Mouse (Mus musculus) heart, embryonic 13.5 days (tissue): ENCODE measurements at regions not wholly inside any gene's neighbourhood (a gene's known extent, or its start where the extent isn't known, plus 50 kb on each side); places are given as distances from the start of the nearest gene placed in this dataset.
A peak's percentile ranks its signal among the peaks of the same experiment; 100 is the strongest.

ENCODE experiments used
- ATAC-seq: fragments of 200-750 bp; cut with Nextera tagmentation; 2 replicates; pipeline ENCODE4 v1.8.0; 2017; ENCODE audit warnings: moderate TSS enrichment; ENCODE audit not compliant: insufficient number of reproducible peaks, low FRiP score, low TSS enrichment; ENCODE audit errors: extremely low read depth
- H3K27ac ChIP-seq: fragments of 300-500 bp; sonication (generic); replicated peaks from 2 replicates; pipeline ENCODE4 v1.5.1; 2015; ENCODE audit warnings: moderate library complexity, mild to moderate bottlenecking, inconsistent platforms
- H3K27me3 ChIP-seq: fragments of 300-500 bp; sonication (generic); replicated peaks from 2 replicates; pipeline ENCODE4 v1.6.1; 2015; ENCODE audit warnings: mild to moderate bottlenecking, inconsistent platforms
- H3K36me3 ChIP-seq: fragments of 300-500 bp; sonication (generic); 2 replicates; pipeline ENCODE4 v1.6.1; 2015; ENCODE audit warnings: mild to moderate bottlenecking, inconsistent platforms
- H3K4me1 ChIP-seq: fragments of 300-500 bp; sonication (generic); 2 replicates; pipeline ENCODE4 v1.6.1; 2015; ENCODE audit warnings: inconsistent platforms
- H3K4me2 ChIP-seq: fragments of 300-500 bp; sonication (generic); 2 replicates; pipeline ENCODE4 v1.6.1; 2015; ENCODE audit warnings: inconsistent platforms, mild to moderate bottlenecking, moderate library complexity
- H3K4me3 ChIP-seq: fragments of 300-500 bp; sonication (generic); 2 replicates; pipeline ENCODE4 v1.5.1; 2015; ENCODE audit warnings: moderate library complexity, mild to moderate bottlenecking, inconsistent platforms
- H3K9ac ChIP-seq: fragments of 300-500 bp; sonication (generic); 2 replicates; pipeline ENCODE4 v1.6.1; 2015; ENCODE audit warnings: inconsistent platforms, mild to moderate bottlenecking, moderate library complexity
- H3K9me3 ChIP-seq: fragments of 300-500 bp; sonication (generic); 2 replicates; pipeline ENCODE4 v1.6.1; 2016; ENCODE audit warnings: inconsistent platforms
- WGBS: fragments of 180-500 bp; shearing (Covaris S2); methylation state at CpG from one replicate; pipeline ENCODE4 v1.1.7; 2015; ENCODE audit warnings: mixed read lengths; 5-methylcytosine and 5-hydroxymethylcytosine counted together

- Histone ChIP-seq H3K4me3 (no peak overlapping the region), H3K4me2 (no peak overlapping the region), H3K27me3 (no peaks in the 10 kb centered on the region), H3K9me3 (no peaks in the 10 kb centered on the region), H3K4me1 (peaks cover 11% of the 10 kb centered on the region), H3K36me3 (no peaks in the 10 kb centered on the region), H3K9ac (no peak overlapping the region), H3K27ac (no peak overlapping the region)
- ATAC-seq: no peak
- WGBS: 71% methylated on average over 4 of the region's 4 CpGs
Measured at GRCm38 (mm10) chr6:34246512-34246911, 69.6 kb upstream of the Slc35b4 start.

GRCm38 (mm10) chr6:34243001-34243400 lies 66.1 kb upstream of the Slc35b4 start:
- Histone ChIP-seq H3K4me1 (peaks cover 6% of the 10 kb centered on the region), H3K9me3 (no peaks in the 10 kb centered on the region), H3K36me3 (no peaks in the 10 kb centered on the region), H3K27me3 (no peaks in the 10 kb centered on the region), H3K27ac (no peak overlapping the region), H3K9ac (no peak overlapping the region), H3K4me2 (peak overlapping the region; percentile 34; the same call in 1 of the 2 replicates), H3K4me3 (no peak overlapping the region)
- 47% methylated on average over 3 of the region's 3 CpGs for WGBS
- ATAC-seq: no peak

- Histone ChIP-seq H3K9me3 (no peaks in the 10 kb centered on the region), H3K36me3 (no peaks in the 10 kb centered on the region), H3K4me2 (peak overlapping the region; percentile 34), H3K4me3 (no peak overlapping the region), H3K9ac (no peak overlapping the region), H3K27ac (no peak overlapping the region), H3K27me3 (no peaks in the 10 kb centered on the region), H3K4me1 (peaks cover 6% of the 10 kb centered on the region)
- WGBS: 20% methylated on average over 9 of the region's 9 CpGs
- no peak for ATAC-seq
Measured at GRCm38 (mm10) chr6:34242486-34242885, 65.6 kb upstream of the Slc35b4 start.

- Histone ChIP-seq H3K9me3 (no peaks in the 10 kb centered on the region), H3K27me3 (no peaks in the 10 kb centered on the region), H3K4me1 (peaks cover 15% of the 10 kb centered on the region), H3K4me3 (no peak overlapping the region), H3K9ac (no peak overlapping the region), H3K4me2 (no peak overlapping the region), H3K27ac (no peak overlapping the region), H3K36me3 (no peaks in the 10 kb centered on the region)
- 70% methylated on average over 10 of the region's 10 CpGs for WGBS
- no peak for ATAC-seq
Measured at GRCm38 (mm10) chr6:34235132-34235531, 58.2 kb upstream of the Slc35b4 start.

DNA sequence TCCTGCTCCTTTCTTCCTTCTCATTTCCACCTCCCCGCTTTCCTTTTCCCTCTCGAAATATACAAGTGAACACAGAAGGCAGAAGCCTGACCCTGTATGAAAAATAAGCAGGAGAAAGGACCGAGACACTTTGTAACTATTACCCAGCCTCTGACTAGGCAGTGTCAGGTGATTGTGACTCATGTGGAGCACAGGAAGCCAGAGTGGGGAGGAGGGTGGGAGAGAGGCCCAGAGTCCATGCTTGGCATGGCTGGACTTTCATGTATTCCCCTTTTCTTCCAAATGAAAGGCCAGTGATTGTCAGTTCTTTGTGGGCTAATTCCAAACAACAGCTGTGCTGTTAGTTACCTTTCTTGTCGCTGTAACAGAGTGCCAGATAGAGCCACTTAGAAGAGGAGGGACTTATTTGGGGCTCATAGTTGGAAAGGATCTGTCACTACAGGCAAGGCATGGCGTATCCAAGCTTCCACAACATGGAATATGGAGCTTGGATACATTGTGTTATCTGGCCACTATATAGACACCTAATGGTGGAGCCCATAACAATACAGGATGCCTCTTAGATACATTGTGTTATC lies 57.6 kb upstream of the Slc35b4 start:
- no peak overlapping the region for H3K4me3 ChIP-seq
- no peaks in the 10 kb centered on the region for H3K9me3 ChIP-seq
- H3K4me1 ChIP-seq: peaks cover 18% of the 10 kb centered on the region
- ATAC-seq: no peak
- WGBS: 59% methylated on average over 5 of the region's 5 CpGs
- no peak overlapping the region for H3K4me2 ChIP-seq
- no peak overlapping the region for H3K27ac ChIP-seq
- no peaks in the 10 kb centered on the region for H3K36me3 ChIP-seq
- no peaks in the 10 kb centered on the region for H3K27me3 ChIP-seq
- H3K9ac ChIP-seq: no peak overlapping the region

- 21% methylated on average over 13 of the region's 13 CpGs for WGBS
- H3K9me3 ChIP-seq: no peaks in the 10 kb centered on the region
- H3K4me1 ChIP-seq: peaks cover 28% of the 10 kb centered on the region
- peak overlapping the region; percentile 3; the same call in 1 of the 2 replicates for H3K4me2 ChIP-seq
- no peak overlapping the region for H3K27ac ChIP-seq
- no peaks in the 10 kb centered on the region for H3K36me3 ChIP-seq
- no peak overlapping the region for H3K4me3 ChIP-seq
- no peak for ATAC-seq
- no peak overlapping the region for H3K9ac ChIP-seq
- H3K27me3 ChIP-seq: no peaks in the 10 kb centered on the region
Measured at GRCm38 (mm10) chr6:34230768-34231381, 54.0 kb upstream of the Slc35b4 start.

GRCm38 (mm10) chr6:34227131-34227530 lies 50.2 kb upstream of the Slc35b4 start:
- no peak for ATAC-seq
- H3K9me3 ChIP-seq: peaks cover 10% of the 10 kb centered on the region
- peaks cover 17% of the 10 kb centered on the region for H3K4me1 ChIP-seq
- H3K9ac ChIP-seq: no peak overlapping the region
- no peak overlapping the region for H3K4me3 ChIP-seq
- H3K4me2 ChIP-seq: no peak overlapping the region
- no peaks in the 10 kb centered on the region for H3K27me3 ChIP-seq
- 78% methylated on average over 4 of the region's 4 CpGs for WGBS
- H3K27ac ChIP-seq: no peak overlapping the region
- no peaks in the 10 kb centered on the region for H3K36me3 ChIP-seq
